In the genomic region with DNA sequence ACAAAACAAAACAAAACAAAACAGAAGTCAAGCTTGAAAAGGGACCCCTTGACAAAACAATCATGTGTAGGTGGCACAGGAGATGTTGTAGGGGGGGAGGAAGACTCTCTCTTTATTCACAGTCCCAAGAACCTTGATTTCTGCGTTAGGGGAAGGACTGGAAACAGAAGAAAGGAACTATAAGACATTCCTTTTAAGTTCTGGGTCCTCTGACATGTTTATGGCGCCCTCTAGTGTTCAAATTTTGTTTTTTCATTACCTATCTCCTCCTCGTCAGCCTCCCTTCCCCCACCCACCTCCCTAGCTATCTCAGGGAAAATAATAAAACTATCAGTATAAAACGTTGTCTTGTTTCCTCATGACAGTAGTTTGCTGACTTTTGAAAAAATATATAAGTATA, we compare ENCODE assay signal across 8 mouse cellular contexts. TPM values are rescaled to one million over a fixed set of nuclear protein-coding genes. Genes with fewer than 3 reads are reported as not detected.
DNase-seq lines count a peak whose midpoint lies in the region; ATAC-seq and TF ChIP-seq lines count a peak whose summit lies in the region.

No protein-coding gene starts in this region.

- no peak for TF ChIP-seq POLR2A in kidney, adult 2 months (IDR thresholded peaks at IDR 0.05; ENCODE audit: low read depth, low read length)

- no peaks in the 10 kb centered on the region for H3K9me3 ChIP-seq in stomach, embryonic 16.5 days (replicated peaks; ENCODE audit: control insufficient read depth, low read length)

- 0 out of 2 replicates have a peak overlapping the region, but pooled peaks have one; percentile 31 for H3K4me2 ChIP-seq in stomach, embryonic 16.5 days (ENCODE audit: low read depth, low read length)

- H3K9ac ChIP-seq in stomach, embryonic 16.5 days (ENCODE audit: low read length), result no peak overlapping the region

- H3K4me1 ChIP-seq in kidney, adult 2 months (ENCODE audit: control insufficient read depth, insufficient read depth, low read length), result no peaks in the 10 kb centered on the region; the same call in 1 of the 2 replicates
- H3K4me1 ChIP-seq in stomach, embryonic 16.5 days (ENCODE audit: control insufficient read depth, insufficient read depth, low read length), result no peaks in the 10 kb centered on the region

- no peak overlapping the region for H3K4me3 ChIP-seq in kidney, adult 2 months (ENCODE audit: insufficient read depth, low read depth, low read length)
- no peak overlapping the region for H3K4me3 ChIP-seq in stomach, embryonic 16.5 days (replicated peaks; ENCODE audit: low read length)

- peak; percentile 40 for TF ChIP-seq CTCF in kidney, adult 2 months (conservative IDR thresholded peaks at IDR 0.05; ENCODE audit: insufficient read depth, insufficient read length, low read depth, low read length)

- WGBS in kidney, adult 2 months, result under 1% methylated on average over 4 of the region's 4 CpGs
- under 1% methylated on average over 4 of the region's 4 CpGs for WGBS in stomach, embryonic 16.5 days

- H3K36me3 ChIP-seq in kidney, adult 2 months (ENCODE audit: control insufficient read depth, insufficient read depth, low read length), result no peaks in the 10 kb centered on the region
- H3K36me3 ChIP-seq in stomach, embryonic 16.5 days (ENCODE audit: control insufficient read depth, insufficient read depth, low read length), result no peaks in the 10 kb centered on the region

- intact Hi-C loops in heart, postnatal 10 days (cut with DNase I), result loop anchor here (5.0 to 10.0 kb wide), 2 partner anchors 97 to 129 kb away; partner anchors contain the start of gene Gzmn

- no peak for ATAC-seq in stomach, embryonic 16.5 days (ENCODE audit: insufficient read depth, low FRiP score)

- DNase-seq in kidney, adult 2 months, result peak; percentile 60
- DNase-seq in kidney, adult 11 months, result no peak
- DNase-seq in CD4-positive, CD25-positive, alpha-beta regulatory T cell, adult 2 months (ENCODE audit: low read depth, low spot score), result peak; percentile 89
- DNase-seq in R1 (ENCODE audit: low read depth, low spot score), result peak; percentile 73
- peak; percentile 23 to 55 for DNase-seq in heart, postnatal 10 days
- peak; percentile 56 for DNase-seq in lung, postnatal 10 days
- no peak for DNase-seq in spleen, postnatal 10 days (ENCODE audit: low spot score in 2 of 2)

- no peak overlapping the region for H3K27ac ChIP-seq in kidney, adult 2 months (ENCODE audit: insufficient read depth, low read depth, low read length)
- H3K27ac ChIP-seq in stomach, embryonic 16.5 days (ENCODE audit: low read length), result no peak overlapping the region

- no peaks in the 10 kb centered on the region for H3K27me3 ChIP-seq in kidney, adult 2 months (replicated peaks; ENCODE audit: control insufficient read depth, insufficient read depth, low read length)
- H3K27me3 ChIP-seq in stomach, embryonic 16.5 days (ENCODE audit: control insufficient read depth, insufficient read depth, low read length), result no peaks in the 10 kb centered on the region

RNA-seq across cellular contexts. Expression of gene Gzmb, which starts 42.1 kb away (rescaled TPM):
- 0.30 and 0.41 TPM in 2 replicates for polyA plus RNA-seq in kidney, adult 2 months (2012; rRNA removed)
- total RNA-seq in heart, postnatal 10 days (2021), result not detected
- 1.6 and 1.9 TPM in 2 replicates for polyA plus RNA-seq in stomach, embryonic 16.5 days (2015; fragmentation: Nextera tagmentation; extraction: Ambion mirVana)

Comparison
In these comparisons a context has a peak if more than half of its experiments do, and no peak if none do; other contexts are left out.
1. DNase-seq: peak in kidney, adult 2 months (single experiment), CD4-positive, CD25-positive, alpha-beta regulatory T cell, adult 2 months (single experiment), R1 (single experiment), heart, postnatal 10 days (2 of 2) and lung, postnatal 10 days (single experiment); none in kidney, adult 11 months (single experiment) and spleen, postnatal 10 days (0 of 2).